Mouse (Mus musculus) embryonic stem cell, embryonic (primary cell): Measurements from ENCODE around the gene Gpatch4.

ENCODE experiments used
- CTCF ChIA-PET, 4 experiments: fragments of 300-600 bp in 2 of 4; fragments of 350-600 bp in 2 of 4; sonication (Branson Sonifier 250); formaldehyde crosslinking; loops; one replicate each; lab custom pipeline; 2022; ENCODE audit warnings: inconsistent platforms in 2 of 4; lab: Charles Lee
- POLR2A ChIA-PET, 4 experiments: fragments of 300-600 bp in 2 of 4; fragments of 350-600 bp in 2 of 4; sonication (Branson Sonifier 250); formaldehyde crosslinking; loops; one replicate each; lab custom pipeline; 2022; ENCODE audit warnings: antibody characterized with exemption in 4 of 4, inconsistent platforms in 1 of 4; lab: Charles Lee

Gene Gpatch4

DNA sequence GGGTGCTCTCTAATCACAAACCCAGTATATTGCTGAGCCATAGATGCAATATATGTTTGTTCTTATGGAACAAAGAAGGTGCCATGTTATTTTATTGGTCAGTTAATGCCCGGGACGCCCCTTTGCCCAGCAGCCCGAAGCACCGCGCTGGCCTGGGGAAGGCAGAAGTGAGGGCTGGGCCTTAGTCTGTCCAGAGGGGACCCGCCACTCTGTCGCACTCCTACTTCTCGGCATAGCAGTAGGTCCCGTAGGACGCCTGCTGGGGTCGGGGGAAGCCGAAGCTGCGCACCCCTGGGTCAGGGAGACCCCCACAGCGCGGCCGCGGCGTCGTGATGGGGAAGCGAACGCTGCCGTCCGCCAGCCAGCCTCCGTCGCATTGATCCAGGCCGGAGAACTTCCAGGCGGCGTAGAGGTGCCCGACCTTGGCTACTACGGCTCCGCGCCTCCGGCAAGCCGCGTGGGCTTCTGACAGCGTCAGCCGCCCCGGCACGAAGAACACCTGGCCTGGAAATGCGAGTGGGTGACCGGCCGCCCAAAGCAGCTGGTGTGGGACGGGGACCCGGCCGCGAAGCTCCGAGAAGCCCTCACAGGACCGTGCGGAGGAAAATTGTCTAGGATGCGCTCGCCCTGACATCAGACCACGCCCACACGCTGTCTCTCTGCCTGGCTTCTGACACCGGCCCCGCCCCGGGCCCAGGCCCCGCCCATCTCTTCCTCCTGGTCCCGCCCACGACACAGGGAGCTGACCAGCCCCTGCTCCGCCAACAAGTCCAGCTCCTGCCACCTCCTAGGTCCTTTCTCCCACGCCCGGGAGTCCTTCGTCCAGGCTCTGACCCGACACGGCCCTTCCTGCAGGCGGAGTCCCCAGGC lies 20.4 kb upstream of the Gpatch4 start:
- POLR2A ChIA-PET, result interaction anchor here in 3 of 4 experiments (0.6 to 2.8 kb wide), 38 partner anchors 9 to 418 kb away, joined by 3 to 14 read pairs (median 4); partner anchors contain the start of genes Bcan (in 3 of the 3), Iqgap3 (in 2 of the 3), Smg5 (in 2 of the 3) and Tmem79 (in 2 of the 3)

DNA sequence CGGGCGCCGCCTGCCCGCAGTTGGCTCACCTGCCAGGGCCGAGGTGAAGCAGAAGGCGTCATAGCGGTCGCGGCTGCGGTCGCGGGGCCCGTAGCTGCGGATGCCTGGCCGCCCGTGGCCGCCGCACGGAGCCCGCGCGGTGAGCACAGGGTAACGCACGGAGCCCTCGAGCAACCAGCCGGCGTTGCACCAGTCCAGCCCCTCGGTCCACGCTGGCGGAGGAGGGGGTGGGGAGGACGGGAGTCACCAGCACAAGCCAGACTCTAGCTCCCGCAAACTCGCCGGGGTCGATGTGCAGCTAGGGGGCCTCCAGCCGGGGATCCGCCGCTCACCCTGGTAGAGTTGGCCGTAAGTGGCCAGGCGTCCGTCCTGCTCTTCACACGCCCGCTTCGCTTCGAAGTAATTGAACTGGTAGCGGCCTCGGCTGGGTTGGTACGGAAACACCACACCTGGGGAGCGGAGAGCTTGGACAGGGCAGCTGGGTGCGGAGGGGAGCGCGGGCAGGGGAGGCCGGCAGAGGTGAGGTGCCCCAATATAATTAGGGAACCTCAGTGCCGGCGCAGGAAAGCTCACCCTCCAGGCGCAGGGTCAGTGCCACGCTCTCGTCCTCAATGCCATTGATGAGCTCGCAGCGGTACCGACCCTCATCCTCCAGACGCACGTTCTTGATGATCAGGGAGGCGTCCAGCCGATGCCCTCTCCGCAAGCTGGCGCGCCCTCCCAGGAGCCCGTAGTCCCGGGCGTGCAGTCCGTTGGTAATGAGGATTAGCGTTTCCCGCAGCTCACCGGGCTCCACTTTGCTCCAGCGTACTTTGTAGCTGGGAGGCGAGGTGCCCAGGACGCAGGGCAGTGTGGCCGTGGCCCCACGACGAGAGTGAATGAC lies 19.5 kb upstream of the Gpatch4 start:
- POLR2A ChIA-PET, result interaction anchor here (0.6 to 2.8 kb wide), 45 partner anchors 8 to 417 kb away, joined by 3 to 14 read pairs (median 4); partner anchors contain the start of genes Bcan (in 3 of the 4), Gpatch4 (in 2 of the 4), Iqgap3 (in 2 of the 4) and Smg5 (in 2 of the 4)
- CTCF ChIA-PET, result interaction anchor here (0.5 to 3.3 kb wide), 42 partner anchors 8 to 274 kb away, joined by 3 to 25 read pairs (median 6); partner anchors contain the start of genes Nes (in 2 of the 4), Bcan (in 1 of the 4), Iqgap3 (in 1 of the 4) and Mef2d (in 1 of the 4)

More for the DNA sequence above, 20.4 kb upstream of the Gpatch4 start:
- CTCF ChIA-PET, result interaction anchor here (0.5 to 3.3 kb wide), 39 partner anchors 9 to 273 kb away, joined by 3 to 25 read pairs (median 6); partner anchors contain the start of genes Nes (in 2 of the 4), Bcan (in 1 of the 4), Iqgap3 (in 1 of the 4) and Mef2d (in 1 of the 4)

DNA sequence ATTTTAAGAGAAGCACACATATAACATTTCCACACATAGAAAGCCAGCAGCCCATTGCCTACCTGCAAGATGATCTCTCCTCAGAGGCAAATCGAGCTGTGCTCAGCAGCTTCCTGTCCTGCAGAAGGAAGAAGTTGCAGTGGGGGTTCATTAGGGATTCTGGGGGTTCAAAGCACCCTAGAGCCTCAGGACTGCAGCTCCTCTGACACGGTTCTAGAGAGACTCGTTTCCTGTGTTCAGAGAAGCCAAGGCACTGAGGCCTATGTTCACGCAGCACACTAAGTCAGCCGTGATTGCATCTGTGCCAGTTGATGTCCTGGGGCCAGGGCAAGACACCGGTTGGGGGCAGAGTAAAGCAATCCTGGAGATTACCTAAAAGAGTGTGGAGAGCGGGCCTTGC lies 16.1 kb upstream of the Gpatch4 start:
- ChIA-PET POLR2A (interaction anchor here in 3 of 4 experiments (0.6 to 2.0 kb wide), 6 partner anchors 27 to 58 kb away, joined by 3 to 7 read pairs (median 5); partner anchors contain the start of genes Bcan (in 1 of the 3) and Naxe (in 1 of the 3)), CTCF (interaction anchor here in 3 of 4 experiments (0.8 to 3.9 kb wide), 6 partner anchors 14 to 45 kb away, joined by 3 to 52 read pairs (median 16); no protein-coding TSS in a partner anchor)

DNA sequence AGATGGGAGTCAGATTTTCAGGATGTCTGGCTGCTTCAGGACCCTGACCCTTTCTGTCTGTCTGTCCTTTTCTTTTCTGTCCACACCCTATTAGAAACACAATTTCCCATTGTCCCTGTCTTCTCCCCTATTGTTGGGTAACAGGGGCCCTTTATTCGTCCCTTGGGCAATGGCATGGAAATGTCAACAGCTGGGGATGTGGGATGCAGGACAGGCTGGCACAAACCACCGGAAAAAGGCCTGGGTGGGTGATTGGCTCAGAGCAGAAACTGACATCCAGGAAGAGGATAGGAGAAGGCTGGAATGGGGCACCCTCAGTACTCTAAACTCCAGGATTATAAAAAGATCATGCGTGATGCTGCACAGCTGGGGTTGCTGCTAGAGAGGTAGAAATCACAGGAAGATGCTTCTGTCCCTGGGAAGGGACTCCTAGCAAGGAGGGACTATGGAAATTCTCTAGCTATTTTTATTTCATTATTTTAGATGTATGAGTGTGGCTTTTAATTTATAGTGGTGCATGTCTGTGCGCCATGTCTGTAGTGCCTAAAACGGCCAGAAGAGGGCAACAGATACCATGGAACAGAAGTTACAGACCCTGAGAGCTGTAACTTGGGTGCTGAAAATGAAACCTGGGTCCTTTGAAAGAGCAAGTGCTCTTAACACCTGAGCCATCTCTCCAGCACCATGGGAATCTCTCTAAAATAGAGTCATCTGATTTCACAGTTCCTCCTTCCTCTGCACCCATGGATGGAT lies 15.3 kb upstream of the Gpatch4 start, which contains the start of gene Hapln2:
Gene Hapln2, minus strand, starts transcription at position 150 of the 753 bp plus-strand sequence.
- CTCF ChIA-PET, result interaction anchor here (0.5 to 3.9 kb wide), 25 partner anchors 10 to 299 kb away, joined by 3 to 52 read pairs (median 5); partner anchors contain the start of gene Bcan (in 1 of the 4)
- POLR2A ChIA-PET, result interaction anchor here in 3 of 4 experiments (1.0 to 2.0 kb wide), 5 partner anchors 22 to 67 kb away, joined by 3 to 7 read pairs (median 6); partner anchors contain the start of gene Bcan (in 1 of the 3)

DNA sequence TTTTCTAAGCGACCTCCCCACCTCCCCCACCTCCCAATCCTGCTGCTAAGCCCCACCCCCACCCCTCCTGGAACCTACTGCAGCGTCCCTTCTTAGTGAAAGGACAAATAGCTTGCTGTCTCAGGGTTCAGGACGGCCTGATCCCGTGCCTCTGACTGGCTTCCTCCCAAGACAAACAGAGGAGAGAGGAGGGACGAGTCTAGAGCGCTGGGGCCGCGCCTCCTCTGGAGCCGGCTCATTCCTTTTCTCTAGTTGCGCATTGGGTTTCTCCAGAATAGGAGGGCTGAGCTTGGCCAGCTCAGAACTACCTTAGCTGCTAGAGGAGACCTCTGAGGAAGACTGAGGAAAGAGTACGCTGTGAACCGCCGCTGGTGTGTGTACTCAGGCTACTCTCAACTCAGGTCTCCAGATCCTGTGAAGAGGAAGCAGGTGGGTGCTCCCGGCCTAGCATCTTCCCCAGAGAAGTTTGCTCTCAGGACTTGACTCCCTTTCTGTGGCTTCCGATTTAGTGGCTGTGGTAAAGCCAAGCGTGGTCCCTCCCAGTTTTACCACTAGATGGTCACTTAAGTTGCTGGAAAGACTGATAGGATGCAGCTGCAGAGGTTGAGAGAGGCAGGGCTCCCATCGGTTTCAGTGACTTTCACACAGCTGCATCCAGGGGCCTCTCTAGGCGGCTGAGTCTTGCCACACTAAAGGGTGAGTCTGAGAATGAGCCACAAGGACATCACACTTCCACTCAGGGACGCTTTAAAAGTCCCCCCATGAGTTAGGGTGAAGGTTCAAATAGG lies 12.1 kb upstream of the Gpatch4 start:
- ChIA-PET POLR2A (interaction anchor here in 3 of 4 experiments (0.5 to 4.0 kb wide), 28 partner anchors 8 to 1417 kb away, joined by 3 to 14 read pairs (median 4); partner anchors contain the start of genes Gpatch4 (in 2 of the 3), Iqgap3 (in 2 of the 3), Bcan (in 1 of the 3) and Crabp2 (in 1 of the 3)), CTCF (interaction anchor here (0.5 to 2.0 kb wide), 26 partner anchors 8 to 817 kb away, joined by 3 to 12 read pairs (median 4); partner anchors contain the start of genes Bcan (in 1 of the 4), Iqgap3 (in 1 of the 4), Mef2d (in 1 of the 4) and Nes (in 1 of the 4))

DNA sequence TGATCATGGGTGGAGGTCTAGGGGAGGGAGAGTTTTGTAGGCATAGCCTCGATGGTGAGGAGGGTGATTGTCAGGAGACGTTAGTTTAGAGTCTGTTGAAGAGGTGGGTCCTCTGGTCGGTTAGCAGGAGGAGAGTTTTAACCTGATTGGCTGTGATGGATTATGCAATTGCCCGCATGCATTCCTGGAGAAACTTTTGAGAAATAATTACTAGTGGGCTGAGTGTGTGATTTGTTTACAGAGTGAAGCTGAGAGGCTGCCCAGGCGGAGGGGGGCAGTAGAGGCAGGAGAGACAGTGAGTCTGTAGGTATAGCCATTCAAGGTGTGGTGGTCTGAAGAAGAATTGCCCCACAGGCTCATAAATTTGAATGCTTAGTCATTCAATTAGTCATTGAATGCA lies 9.4 kb upstream of the Gpatch4 start:
- CTCF ChIA-PET, result interaction anchor here in 1 of 4 experiments (1.0 kb wide), 1 partner anchor 212 kb away, joined by 3 read pairs; no protein-coding TSS in a partner anchor
- POLR2A ChIA-PET, result interaction anchor here in 2 of 4 experiments (0.6 to 4.0 kb wide), 5 partner anchors 9 to 68 kb away, joined by 3 to 14 read pairs (median 4); partner anchors contain the start of gene Gpatch4 (in 2 of the 2)

DNA sequence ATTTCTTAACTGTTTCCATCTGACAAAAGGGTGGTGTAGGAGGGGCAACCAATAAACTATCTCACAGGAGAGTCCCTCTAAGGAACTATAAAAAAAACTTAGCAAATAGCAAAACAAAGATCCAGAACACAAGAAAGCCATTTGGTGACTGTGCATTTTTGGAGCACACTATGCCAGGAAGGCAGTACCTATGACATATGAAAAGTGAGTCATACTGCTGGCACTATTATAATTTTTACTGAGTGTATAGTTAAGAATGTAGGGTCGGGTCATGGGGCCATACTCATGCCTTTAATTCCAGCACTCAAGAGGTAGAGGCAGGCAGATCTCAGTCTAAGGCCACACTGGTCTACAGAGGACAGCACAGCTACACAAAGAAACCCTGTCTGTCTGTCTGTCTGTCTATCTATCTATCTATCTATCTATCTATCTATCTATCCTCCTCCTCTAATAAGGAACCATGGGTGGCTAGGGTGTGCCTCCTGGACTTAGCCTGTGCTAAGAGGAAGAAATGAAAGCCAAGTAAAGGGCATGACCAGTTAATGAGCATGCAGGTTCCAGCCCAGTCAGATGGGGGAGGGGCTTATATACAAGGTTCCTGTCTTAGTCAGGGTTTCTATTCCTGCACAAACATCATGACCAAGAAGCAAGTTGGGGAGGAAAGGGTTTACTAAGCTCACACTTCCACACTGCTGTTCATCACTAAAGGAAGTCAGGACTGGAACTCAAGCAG lies 7.2 kb upstream of the Gpatch4 start:
- POLR2A ChIA-PET, result interaction anchor here in 1 of 4 experiments (0.5 kb wide), 1 partner anchor 172 kb away, joined by 3 read pairs; no protein-coding TSS in a partner anchor
- CTCF ChIA-PET, result interaction anchor here in 1 of 4 experiments (0.8 to 1.6 kb wide), 2 partner anchors 36 to 65 kb away, joined by 3 to 7 read pairs; no protein-coding TSS in a partner anchor

DNA sequence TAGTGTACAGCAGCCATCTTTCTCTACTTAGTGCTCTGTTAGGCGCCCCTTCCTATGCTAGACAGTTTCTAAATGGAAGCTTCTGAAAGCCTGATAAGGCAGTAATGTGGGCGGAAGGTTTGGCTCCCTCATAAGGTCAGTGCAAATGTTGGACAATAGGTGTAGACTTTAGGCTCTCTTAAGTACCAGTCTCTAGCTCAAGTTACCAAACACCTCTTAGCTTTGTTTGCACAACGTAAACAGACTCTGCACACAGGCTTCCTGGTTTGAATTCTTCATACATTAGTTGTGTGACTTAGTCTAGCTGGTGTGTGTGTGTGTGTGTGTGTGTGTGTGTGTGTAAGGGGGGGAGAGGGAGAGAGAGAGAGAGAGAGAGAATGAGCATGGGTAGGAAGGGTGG lies 6.6 kb downstream of the Gpatch4 start:
- ChIA-PET POLR2A (interaction anchor here in 3 of 4 experiments (0.5 to 2.5 kb wide), 14 partner anchors 8 to 1015 kb away, joined by 3 to 8 read pairs (median 4); partner anchors contain the start of genes Hapln2 (in 1 of the 3), Iqgap3 (in 1 of the 3) and Mef2d (in 1 of the 3)), CTCF (interaction anchor here in 3 of 4 experiments (0.6 to 1.3 kb wide), 4 partner anchors 18 to 78 kb away, joined by 3 to 8 read pairs (median 4); partner anchors contain the start of gene Nes (in 1 of the 3))

DNA sequence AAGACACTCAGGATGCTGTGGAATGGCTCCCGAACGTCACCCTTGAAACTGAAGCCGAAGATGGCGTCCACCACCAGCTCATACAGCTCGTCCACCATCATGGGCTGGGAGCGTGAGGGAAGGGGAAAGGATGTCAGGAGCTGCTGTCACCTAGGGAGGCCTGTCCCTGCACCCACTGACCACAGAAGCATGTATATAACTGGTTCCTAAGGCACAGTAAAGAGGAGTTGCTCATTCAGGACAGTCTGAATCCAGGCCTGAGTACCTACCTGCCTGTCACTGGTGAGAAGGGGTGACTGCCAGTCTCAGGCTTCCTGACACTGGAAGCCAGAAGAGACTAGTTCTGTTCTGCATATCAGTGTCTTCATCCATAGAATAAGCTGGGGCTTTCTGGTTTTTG lies 14.1 kb downstream of the Gpatch4 start:
- ChIA-PET CTCF (interaction anchor here in 1 of 4 experiments (1.1 kb wide), 1 partner anchor 13 kb away, joined by 3 read pairs; no protein-coding TSS in a partner anchor), POLR2A (interaction anchor here in 3 of 4 experiments (0.6 to 1.9 kb wide), 8 partner anchors 9 to 353 kb away, joined by 3 to 12 read pairs (median 5); partner anchors contain the start of gene Gpatch4 (in 2 of the 3))

DNA sequence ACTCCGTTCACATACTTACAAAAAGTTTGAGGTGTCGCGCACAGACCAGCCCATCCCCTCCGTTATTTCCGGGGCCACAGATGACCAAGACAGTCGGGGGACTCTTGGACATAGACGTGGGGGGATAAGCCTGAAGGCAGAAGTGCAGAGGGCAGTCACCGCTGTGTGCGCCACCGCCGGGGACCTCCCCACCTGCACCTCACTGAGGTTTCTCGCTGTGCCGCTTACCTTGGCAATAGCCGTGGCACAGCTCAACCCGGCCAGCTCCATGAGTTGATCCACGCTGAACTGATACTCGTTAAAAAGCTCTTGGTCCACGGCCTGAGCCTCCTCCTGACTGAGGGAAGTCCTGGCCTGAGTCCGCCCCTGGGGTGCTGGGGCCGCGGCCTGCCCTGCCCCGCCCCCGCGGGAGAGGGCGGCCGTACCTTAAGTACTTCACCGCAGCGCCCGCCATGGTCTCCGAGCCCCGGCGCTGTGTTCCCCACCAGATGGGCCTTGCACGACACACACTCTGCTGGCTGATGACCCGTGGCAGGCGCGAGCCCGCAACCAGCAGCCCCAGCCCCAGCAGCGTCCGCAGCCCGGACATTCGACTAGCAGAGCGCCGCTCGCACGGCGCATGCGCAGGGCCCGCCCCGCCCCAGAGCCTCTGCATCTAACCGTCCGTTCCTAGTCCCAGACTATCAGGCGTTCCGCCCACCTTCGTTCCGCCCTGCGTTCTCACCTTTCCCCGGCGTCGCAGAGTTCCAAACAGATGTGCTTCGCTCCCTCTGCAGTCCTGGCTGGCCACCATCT lies 15.2 kb downstream of the Gpatch4 start, which contains the start of gene Naxe:
Gene Naxe, minus strand, starts transcription at position 594 of the 795 bp plus-strand sequence.
- POLR2A ChIA-PET, result interaction anchor here in 3 of 4 experiments (1.0 to 2.3 kb wide), 9 partner anchors 10 to 83 kb away, joined by 3 to 12 read pairs (median 5); partner anchors contain the start of gene Gpatch4 (in 3 of the 3)
- CTCF ChIA-PET, result interaction anchor here in 2 of 4 experiments (0.5 to 1.1 kb wide), 3 partner anchors 12 to 88 kb away, joined by 3 to 4 read pairs (median 3); partner anchors contain the start of gene Mef2d (in 1 of the 2)

DNA sequence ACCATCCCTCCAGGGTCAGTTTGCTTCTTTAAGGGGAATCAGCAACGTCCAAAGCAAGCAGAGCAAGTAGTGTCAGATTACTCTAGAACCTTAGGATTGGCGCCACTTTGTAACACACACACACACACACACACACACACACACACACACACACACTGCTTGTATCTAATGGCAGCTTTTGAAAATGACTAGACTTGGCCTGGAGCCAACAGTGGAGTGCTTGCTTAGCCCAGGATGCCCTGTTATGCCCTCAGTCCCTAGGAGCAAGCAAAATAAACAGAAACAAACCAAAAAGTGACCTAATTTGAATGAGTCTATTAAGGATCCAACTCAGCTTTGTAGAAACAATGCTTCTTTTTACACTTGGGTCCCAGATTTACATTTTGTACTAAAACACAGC lies 25.5 kb downstream of the Gpatch4 start:
- CTCF ChIA-PET, result interaction anchor here in 2 of 4 experiments (0.7 to 6.8 kb wide), 4 partner anchors 19 to 312 kb away, joined by 3 to 76 read pairs (median 19); partner anchors contain the start of gene Hapln2 (in 1 of the 2)
- POLR2A ChIA-PET, result interaction anchor here in 1 of 4 experiments (0.6 to 2.7 kb wide), 3 partner anchors 13 to 86 kb away, joined by 3 to 13 read pairs (median 3); partner anchors contain the start of gene Iqgap3

DNA sequence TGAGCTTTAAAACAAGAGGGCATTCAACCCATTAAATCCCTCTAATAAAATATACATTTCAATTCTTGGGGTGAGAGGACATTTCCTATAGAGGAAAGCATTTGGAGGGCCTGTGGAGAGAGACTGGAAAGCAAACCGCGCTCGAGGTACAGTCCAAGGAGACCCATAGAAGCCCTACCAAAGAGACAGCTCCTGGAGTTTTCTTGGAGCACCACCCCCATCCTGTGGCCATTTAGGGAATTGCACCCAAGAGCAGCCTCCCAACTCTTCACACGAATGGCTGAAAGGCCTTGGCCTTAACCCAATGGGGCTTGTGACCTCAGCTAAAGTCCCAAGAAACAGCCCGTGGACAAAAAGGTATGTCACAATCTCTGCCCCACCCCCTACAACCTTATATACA lies 28.9 kb downstream of the Gpatch4 start:
- ChIA-PET CTCF (interaction anchor here (0.5 to 6.8 kb wide), 69 partner anchors 9 to 1306 kb away, joined by 3 to 76 read pairs (median 4); partner anchors contain the start of genes Hapln2 (in 3 of the 4), Iqgap3 (in 3 of the 4), Nes (in 2 of the 4) and Bcan (in 1 of the 4)), POLR2A (interaction anchor here in 3 of 4 experiments (0.5 to 3.2 kb wide), 27 partner anchors 9 to 545 kb away, joined by 3 to 13 read pairs (median 5); partner anchors contain the start of genes Bcan (in 2 of the 3), Gpatch4 (in 2 of the 3), Hapln2 (in 2 of the 3) and Iqgap3 (in 1 of the 3))

DNA sequence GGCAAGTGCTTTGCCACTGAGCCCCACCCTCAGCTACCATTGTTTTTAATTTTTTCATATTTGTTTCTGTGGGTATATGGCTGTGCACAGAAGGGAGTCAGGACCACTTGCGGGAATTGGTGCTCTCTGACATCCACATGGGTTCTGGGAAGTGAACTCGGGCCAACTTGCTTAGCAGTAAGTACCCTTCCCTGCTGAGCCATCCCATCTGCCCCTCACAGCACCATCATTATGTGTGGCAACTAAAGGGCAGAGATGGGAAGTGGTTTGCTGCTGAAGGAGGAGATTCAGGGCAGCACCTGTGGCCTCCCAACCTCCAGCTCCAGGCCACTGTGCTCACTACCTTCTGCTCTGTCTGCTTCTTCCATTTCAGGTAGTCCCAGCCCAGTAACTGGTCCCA lies 30.7 kb downstream of the Gpatch4 start:
- POLR2A ChIA-PET, result interaction anchor here in 1 of 4 experiments (1.0 to 2.6 kb wide), 2 partner anchors 9 to 70 kb away, joined by 3 to 5 read pairs; no protein-coding TSS in a partner anchor
- CTCF ChIA-PET, result interaction anchor here in 2 of 4 experiments (1.7 to 6.8 kb wide), 3 partner anchors 57 to 63 kb away, joined by 6 to 76 read pairs (median 9); no protein-coding TSS in a partner anchor
